Mouse (Mus musculus) cerebellum, adult 11 months (tissue): ENCODE data around the gene Adgrg5.

Experiments used
- DNase-seq: peaks from one replicate; pipeline ENCODE4 v3.0.0; 2022

The Adgrg5 gene

GRCm38 (mm10) chr8:94973270-94973669 is 49.8 kb downstream of the Adgrg5 start:
- DNase-seq, result no peak

GRCm38 (mm10) chr8:94973786-94974185 is 50.3 kb downstream of the Adgrg5 start:
- DNase-seq, result no peak

- no peak for DNase-seq
These were observed 51.1 kb downstream of the Adgrg5 start, which contains the start of gene Adgrg1 for GRCm38 (mm10) chr8:94974467-94975165. Gene Adgrg1, plus strand, starts transcription at chr8:94974751.

- no peak for DNase-seq
These were observed 53.3 kb downstream of the Adgrg5 start for GRCm38 (mm10) chr8:94976651-94977417.

GRCm38 (mm10) chr8:94978131-94978530 is 54.6 kb downstream of the Adgrg5 start:
- no peak for DNase-seq

- no peak for DNase-seq
These were observed 55.3 kb downstream of the Adgrg5 start for GRCm38 (mm10) chr8:94978593-94979319.

- DNase-seq, result no peak
These were observed 56.7 kb downstream of the Adgrg5 start for GRCm38 (mm10) chr8:94980176-94980575.

- DNase-seq, result no peak
These were observed 57.5 kb downstream of the Adgrg5 start for GRCm38 (mm10) chr8:94980976-94981375.

- no peak for DNase-seq
These were observed 58.4 kb downstream of the Adgrg5 start for GRCm38 (mm10) chr8:94981848-94982247.

- no peak for DNase-seq
These were observed 59.7 kb downstream of the Adgrg5 start for GRCm38 (mm10) chr8:94983146-94983545.

GRCm38 (mm10) chr8:94983881-94984516 is 60.5 kb downstream of the Adgrg5 start:
- no peak for DNase-seq

GRCm38 (mm10) chr8:94985023-94985422 is 61.5 kb downstream of the Adgrg5 start:
- no peak for DNase-seq

GRCm38 (mm10) chr8:94986676-94987075 is 63.2 kb downstream of the Adgrg5 start:
- DNase-seq, result no peak

- no peak for DNase-seq
These were observed 64.1 kb downstream of the Adgrg5 start for GRCm38 (mm10) chr8:94987553-94987952.

GRCm38 (mm10) chr8:94988619-94989018 is 65.1 kb downstream of the Adgrg5 start:
- no peak for DNase-seq

- DNase-seq, result peak; percentile 45
These were observed 66.2 kb downstream of the Adgrg5 start for GRCm38 (mm10) chr8:94989711-94990110.

- DNase-seq, result no peak
These were observed 67.3 kb downstream of the Adgrg5 start for GRCm38 (mm10) chr8:94990598-94991453.

- DNase-seq, result no peak
These were observed 68.0 kb downstream of the Adgrg5 start for GRCm38 (mm10) chr8:94991454-94991994.

- DNase-seq, result no peak
These were observed 68.5 kb downstream of the Adgrg5 start for GRCm38 (mm10) chr8:94992010-94992409.

- DNase-seq, result peak; percentile 35
These were observed 69.0 kb downstream of the Adgrg5 start for GRCm38 (mm10) chr8:94992534-94992933.
